18 mouse cellular contexts compared by ENCODE assay signal in the genomic region with DNA sequence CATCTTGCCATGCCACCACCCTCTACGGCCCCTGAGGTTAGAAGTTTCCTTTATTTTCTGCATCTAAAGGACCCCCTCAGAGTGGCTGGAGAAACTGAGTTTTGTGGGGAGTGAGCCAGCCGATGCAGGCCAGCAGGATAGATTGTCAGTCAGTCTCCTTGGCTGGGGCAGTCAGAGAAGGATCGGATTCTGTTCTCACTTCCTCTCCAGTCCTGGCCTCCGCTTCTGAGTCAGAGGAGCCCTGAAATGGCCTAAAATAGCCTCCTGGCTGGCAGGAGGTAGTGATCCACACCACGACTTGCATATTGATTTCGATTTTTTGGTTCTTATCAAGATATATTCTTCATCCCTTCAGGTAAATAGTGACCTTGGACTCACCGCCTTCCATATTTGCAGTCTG. TPM values are rescaled to one million over a fixed set of nuclear protein-coding genes. Genes with fewer than 3 reads are reported as not detected.
DNase-seq lines count a peak whose midpoint lies in the region; ATAC-seq and TF ChIP-seq lines count a peak whose summit lies in the region.
"Had no signal": no experiment of that assay in that cellular context is flagged by ENCODE, and none has a peak within 500 bp of the region (broad histone marks: within the 10 kb centered on the region; RNA-seq: fewer than 3 reads in every experiment).

No protein-coding gene starts in this region.

- H3K36me3 ChIP-seq in testis, adult 2 months (ENCODE audit: control insufficient read depth, insufficient read depth, low read length): no peaks in the 10 kb centered on the region
- H3K36me3 ChIP-seq in hindbrain, embryonic 16.5 days (ENCODE audit: control insufficient read depth, insufficient read depth, low read length): no peaks in the 10 kb centered on the region
- H3K36me3 ChIP-seq: embryonic facial prominence, embryonic 12.5 days; forebrain, embryonic 15.5 days; G1E; heart, embryonic 13.5 days; hindbrain, embryonic 12.5 days had no signal

- intact Hi-C loops in gastrocnemius, adult 2 months (cut with DNase I): no loop called here

- H3K27me3 ChIP-seq in testis, adult 2 months (ENCODE audit: control insufficient read depth, insufficient read depth, low read length): no peaks in the 10 kb centered on the region
- H3K27me3 ChIP-seq in hindbrain, embryonic 16.5 days (replicated peaks; ENCODE audit: control insufficient read depth, insufficient read depth, low read length): no peaks in the 10 kb centered on the region
- H3K27me3 ChIP-seq: embryonic facial prominence, embryonic 12.5 days; forebrain, embryonic 15.5 days; heart, embryonic 13.5 days; hindbrain, embryonic 12.5 days had no signal

- WGBS in hindbrain, embryonic 16.5 days: 69% methylated on average over 7 of the region's 7 CpGs

- H3K4me2 ChIP-seq in hindbrain, embryonic 16.5 days (ENCODE audit: low read length): no peak overlapping the region
- H3K4me2 ChIP-seq: embryonic facial prominence, embryonic 12.5 days; forebrain, embryonic 15.5 days; heart, embryonic 13.5 days; hindbrain, embryonic 12.5 days had no signal

- DNase-seq in gastrocnemius, adult 2 months: peak; percentile 53
- no peak for DNase-seq in gastrocnemius, postnatal 25 days
- DNase-seq in testis, postnatal 14 days (ENCODE audit: low spot score): no peak
- no peak for DNase-seq in adrenal gland, postnatal 14 days
- DNase-seq: adrenal gland, adult 8-10 months; cerebellum, adult 11-12 months; cerebellum, adult 9-10 months; cerebellum, postnatal 25 days; heart, postnatal 36 days had no signal

- H3K4me3 ChIP-seq in gastrocnemius, adult 2 months: no peak overlapping the region
- peak overlapping the region; percentile 57 for H3K4me3 ChIP-seq in testis, adult 2 months (ENCODE audit: control insufficient read depth, low read depth, low read length)
- H3K4me3 ChIP-seq in hindbrain, embryonic 16.5 days (ENCODE audit: low read length): no peak overlapping the region
- H3K4me3 ChIP-seq: embryonic facial prominence, embryonic 12.5 days; forebrain, embryonic 15.5 days; heart, embryonic 13.5 days; hindbrain, embryonic 12.5 days had no signal

- peak overlapping the region; percentile 16; the same call in 1 of the 2 replicates for H3K27ac ChIP-seq in gastrocnemius, adult 2 months
- H3K27ac ChIP-seq in testis, adult 2 months (ENCODE audit: control insufficient read depth, insufficient read depth, low read depth, low read length): no peak overlapping the region
- H3K27ac ChIP-seq in hindbrain, embryonic 16.5 days (ENCODE audit: low read depth, low read length): no peak overlapping the region
- H3K27ac ChIP-seq: embryonic facial prominence, embryonic 12.5 days; forebrain, embryonic 15.5 days; heart, embryonic 13.5 days; hindbrain, embryonic 12.5 days; hindbrain, postnatal 0 days had no signal

- H3K4me1 ChIP-seq in testis, adult 2 months (ENCODE audit: control insufficient read depth, insufficient read depth, low read length): no peaks in the 10 kb centered on the region
- no peaks in the 10 kb centered on the region for H3K4me1 ChIP-seq in hindbrain, embryonic 16.5 days (ENCODE audit: control insufficient read depth, insufficient read depth, low read depth, low read length)
- H3K4me1 ChIP-seq: embryonic facial prominence, embryonic 12.5 days; forebrain, embryonic 15.5 days; hindbrain, embryonic 12.5 days had no signal

- no peak overlapping the region for H3K9ac ChIP-seq in hindbrain, embryonic 16.5 days (ENCODE audit: low read depth, low read length)
- H3K9ac ChIP-seq: embryonic facial prominence, embryonic 12.5 days; forebrain, embryonic 15.5 days; heart, embryonic 13.5 days; hindbrain, embryonic 12.5 days had no signal

- TF ChIP-seq CTCF in gastrocnemius, adult 2 months (IDR thresholded peaks at IDR 0.05): no peak
- no peak for TF ChIP-seq CTCF in testis, adult 2 months (IDR thresholded peaks at IDR 0.05; ENCODE audit: control insufficient read depth, insufficient read depth, insufficient replicate concordance, low read depth, low read length)

- no peaks in the 10 kb centered on the region for H3K9me3 ChIP-seq in hindbrain, embryonic 16.5 days (ENCODE audit: control insufficient read depth, low read length)
- H3K9me3 ChIP-seq: embryonic facial prominence, embryonic 12.5 days; forebrain, embryonic 15.5 days; heart, embryonic 13.5 days; hindbrain, embryonic 12.5 days had no signal

- TF ChIP-seq POLR2A in testis, adult 2 months (IDR thresholded peaks at IDR 0.05; ENCODE audit: control insufficient read depth, low read depth, low read length): no peak

- ATAC-seq in megakaryocyte, adult 5-6 weeks (ENCODE audit: poor library complexity, severe bottlenecking): peak; percentile 51; the same call in 1 of the 2 replicates
- no peak for ATAC-seq in hindbrain, embryonic 16.5 days
- ATAC-seq: forebrain, embryonic 15.5 days; hindbrain, postnatal 0 days had no signal

RNA-seq across cellular contexts. Expression of a gene that starts 26.3 kb away (rescaled TPM):
- total RNA-seq in gastrocnemius, adult 2 months (2021): under 1 TPM; 0.23 to 0.84 TPM
- 1 to 10 TPM in 1 of 2 experiments, under 1 TPM in 1; 0.75 to 1.4 TPM for total RNA-seq in gastrocnemius, postnatal 25 days (2021)
- 7.8 and 8.7 TPM in 2 replicates for polyA plus RNA-seq in testis, adult 2 months (2012; rRNA removed)
- 0.05 and 0.11 TPM in 2 replicates for total RNA-seq in megakaryocyte, adult 5-6 weeks (2015)
- total RNA-seq in megakaryocyte, adult 5-6 weeks (2017): 0.04 TPM in 1 of 2 replicates, not detected in the other
- polyA plus RNA-seq in hindbrain, embryonic 16.5 days (2015; fragmentation: Nextera tagmentation; extraction: Ambion mirVana): 3.3 and 3.6 TPM in 2 replicates
- 2.9 and 4.4 TPM in 2 replicates for total RNA-seq in adrenal gland, postnatal 14 days (2021)
- polyA plus RNA-seq: G1E had no signal
